Mouse (Mus musculus) regulatory T cell (primary cell): ENCODE measurements around the gene Ntn3.

Experiments used
- in situ Hi-C: fragments of 300-600 bp; cut with MboI, MseI; formaldehyde crosslinking; loops from one replicate; pipeline ENCODE4 v1.15.1; 2025; ENCODE audit warnings: high pct_unique_total_duplicates

The Ntn3 gene

DNA sequence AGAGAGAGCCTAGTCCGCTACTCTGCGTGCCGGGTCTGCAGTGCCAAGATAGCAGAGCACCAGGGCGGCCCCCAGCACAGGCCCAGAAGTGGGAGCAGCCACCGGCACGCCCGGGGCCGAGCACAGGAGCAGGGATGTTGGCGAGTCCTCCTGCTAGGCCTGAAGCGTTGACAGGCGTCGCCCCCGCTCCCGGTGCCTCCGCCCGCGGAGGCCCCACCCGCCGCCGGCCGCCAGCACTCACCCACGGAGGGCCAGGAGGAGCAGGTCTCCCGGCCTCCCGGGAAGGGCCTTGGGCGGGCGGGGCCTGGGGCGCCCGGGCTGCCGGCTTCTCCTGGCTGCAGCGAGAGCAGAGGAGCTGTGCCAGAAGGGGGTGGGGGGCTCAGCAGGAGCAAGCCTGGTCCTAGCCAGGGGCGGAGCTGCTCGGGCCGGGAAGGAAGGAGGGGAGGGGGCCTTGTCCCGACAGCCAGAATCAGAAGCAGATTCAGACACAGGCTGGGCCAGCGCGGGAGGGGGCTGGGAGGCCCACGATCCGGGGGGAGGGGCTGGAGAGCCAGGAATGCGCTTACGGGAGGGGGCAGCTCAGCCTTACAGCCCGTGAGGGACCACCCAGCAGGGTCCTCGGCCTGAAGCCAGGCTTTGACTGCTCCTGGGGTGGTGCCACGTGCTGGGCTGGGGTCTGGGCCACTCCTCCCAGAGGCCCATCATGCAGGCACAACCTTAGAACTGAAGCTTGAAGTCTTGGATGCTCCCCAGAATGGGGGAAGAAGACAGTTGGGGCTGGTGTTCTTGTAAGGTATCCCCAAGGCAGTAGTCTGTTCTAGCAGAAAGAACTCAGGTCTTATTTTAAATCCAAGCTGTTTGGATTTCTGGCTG, at the start of gene Ntn3:
Gene Ntn3, minus strand, starts transcription at position 489 of the 873 bp plus-strand sequence.
- in situ Hi-C loops: no loop called here

DNA sequence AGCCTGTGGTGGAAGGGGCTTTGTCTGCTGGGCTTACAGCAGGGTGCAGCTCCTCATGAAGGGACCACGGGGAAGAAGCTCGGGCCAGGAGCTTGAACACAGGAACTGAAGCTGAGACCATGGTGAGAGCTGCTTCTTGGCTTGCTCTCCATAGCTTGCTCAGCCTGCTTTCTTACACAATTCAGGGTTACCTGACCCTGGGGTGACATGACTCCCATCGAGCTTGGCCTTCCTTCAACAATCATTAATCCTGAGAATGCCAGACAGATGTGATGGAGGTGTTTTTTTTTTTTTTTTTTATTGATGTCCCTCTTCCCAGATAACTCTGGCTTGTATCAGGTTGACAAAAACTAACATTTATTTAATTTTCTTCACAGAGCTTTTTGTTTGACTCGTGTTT, 49.6 kb upstream of the Ntn3 start:
- in situ Hi-C loops: no loop called here

- in situ Hi-C loops: no loop called here
Measured at GRCm38 (mm10) chr17:24252329-24252728, 43.0 kb upstream of the Ntn3 start.

DNA sequence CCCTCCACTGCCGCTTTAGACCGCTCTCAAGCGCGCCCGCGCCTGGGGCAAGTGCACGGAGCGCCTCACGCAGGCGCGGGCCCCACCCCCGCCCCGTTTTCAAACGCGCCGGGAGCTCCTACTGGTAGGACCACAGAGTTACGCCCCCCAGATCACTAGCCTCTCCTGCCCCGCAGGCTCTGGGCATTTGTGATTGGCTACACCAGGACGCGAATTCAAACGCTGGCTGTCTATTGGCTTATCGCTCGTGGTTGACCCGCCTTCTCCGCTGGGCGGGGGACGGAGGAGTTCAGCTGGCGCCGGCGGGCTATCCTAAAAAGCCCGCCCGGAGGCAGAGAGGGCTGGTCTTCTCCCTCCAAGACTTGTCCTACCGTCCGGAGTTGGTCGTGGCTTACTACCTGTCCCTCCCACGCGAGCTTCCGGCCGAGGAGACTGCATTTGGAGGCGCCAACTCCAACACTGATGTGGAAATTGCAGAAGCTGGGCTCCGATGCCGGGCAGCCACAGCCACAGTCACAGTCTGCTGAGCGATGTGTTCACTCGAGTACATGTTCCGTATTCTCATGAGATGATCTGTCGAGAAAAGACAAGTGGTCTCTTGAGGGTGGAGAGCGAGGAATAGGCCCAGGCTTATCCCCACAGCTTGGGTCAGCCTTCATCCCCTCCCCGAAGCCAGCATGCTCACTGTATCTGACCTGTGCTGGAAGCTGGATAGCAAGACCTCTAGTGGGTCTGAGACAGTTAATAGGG, 42.2 kb upstream of the Ntn3 start, which contains the start of gene Ccnf:
Gene Ccnf, minus strand, starts transcription at position 165 of the 750 bp plus-strand sequence.
- in situ Hi-C loops: no loop called here

GRCm38 (mm10) chr17:24250988-24251319, 41.6 kb upstream of the Ntn3 start:
- in situ Hi-C loops: no loop called here

- in situ Hi-C loops: loop anchor here (5.0 kb wide), 1 partner anchor 101 kb away; no protein-coding TSS in a partner anchor
Measured at GRCm38 (mm10) chr17:24248641-24249040, 39.3 kb upstream of the Ntn3 start.

DNA sequence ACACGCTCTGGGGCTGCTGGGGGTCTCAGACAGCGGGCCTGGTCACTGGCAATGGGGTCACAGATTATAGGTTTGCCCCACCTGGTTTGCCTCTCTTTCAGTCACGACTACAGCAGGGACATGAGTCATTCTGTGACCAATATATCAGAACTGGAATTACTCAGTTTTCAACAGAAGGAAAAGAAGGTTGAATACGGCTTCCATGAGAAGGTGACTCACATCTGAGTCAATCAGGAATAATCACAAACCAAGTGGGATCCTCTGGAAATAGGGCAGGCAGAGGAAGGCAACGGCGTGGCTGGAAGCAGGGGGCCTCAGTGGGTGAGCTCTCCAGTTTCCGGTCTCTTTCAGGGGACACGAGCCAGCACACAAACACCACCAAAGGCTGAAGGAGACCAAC, 34.7 kb upstream of the Ntn3 start:
- in situ Hi-C loops: no loop called here

DNA sequence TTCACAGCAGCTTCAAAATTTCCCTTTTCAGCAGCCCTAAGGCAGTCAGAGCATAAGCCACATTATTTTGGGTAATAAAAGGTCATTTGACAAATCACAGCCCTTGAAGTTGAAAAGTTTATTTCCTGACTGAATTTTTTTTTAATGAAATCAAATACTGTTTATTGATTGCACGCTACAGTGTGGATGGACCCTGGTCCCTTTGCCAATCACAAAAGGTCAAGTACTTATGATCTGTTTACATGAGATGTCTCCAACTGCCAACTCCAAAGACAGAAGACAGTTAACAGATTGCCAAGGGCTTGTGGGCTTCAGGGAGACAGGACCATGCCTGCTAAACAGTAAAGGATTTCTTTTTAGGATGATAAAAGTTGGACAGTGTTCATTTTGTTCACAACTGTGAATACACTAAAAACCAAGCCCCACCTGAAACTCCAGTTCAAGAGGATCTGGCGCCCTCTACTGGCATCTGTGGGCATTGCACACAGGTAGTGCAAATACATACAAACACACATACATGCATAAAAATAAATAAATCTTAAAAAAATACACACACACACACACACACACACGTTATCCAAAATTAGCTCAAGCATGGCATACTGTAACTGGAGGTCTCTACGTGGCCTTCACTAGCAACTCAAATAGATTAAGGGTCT, 34.1 kb upstream of the Ntn3 start:
- in situ Hi-C loops: no loop called here

- in situ Hi-C loops: no loop called here
Measured at GRCm38 (mm10) chr17:24236921-24237320, 27.6 kb upstream of the Ntn3 start.

- in situ Hi-C loops: no loop called here
Measured at GRCm38 (mm10) chr17:24236479-24236878, 27.1 kb upstream of the Ntn3 start.

GRCm38 (mm10) chr17:24227941-24228340, 18.6 kb upstream of the Ntn3 start:
- in situ Hi-C loops: no loop called here

- in situ Hi-C loops: no loop called here
Measured at GRCm38 (mm10) chr17:24226721-24227120, 17.4 kb upstream of the Ntn3 start.

DNA sequence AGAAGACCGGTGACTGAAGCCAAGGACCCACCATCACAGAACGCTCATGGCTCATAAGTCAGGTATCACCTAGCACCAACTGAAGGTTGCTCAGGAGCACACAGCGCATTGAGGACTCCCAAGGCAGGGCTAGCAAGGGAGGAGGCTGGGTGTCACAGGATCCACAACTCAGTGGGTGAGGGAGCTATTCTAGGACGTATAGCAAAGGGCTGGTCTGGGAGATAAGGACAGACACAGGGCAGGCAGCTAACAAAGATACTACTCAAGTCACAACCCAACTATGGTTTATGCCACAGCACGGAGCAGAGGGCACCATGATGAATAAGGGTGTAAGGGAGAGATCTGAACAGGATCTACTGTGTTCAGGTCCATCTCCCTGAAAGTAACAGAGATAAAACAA, 16.5 kb upstream of the Ntn3 start:
- in situ Hi-C loops: no loop called here

- in situ Hi-C loops: no loop called here
Measured at GRCm38 (mm10) chr17:24224741-24225140, 15.4 kb upstream of the Ntn3 start.

GRCm38 (mm10) chr17:24223513-24223912, 14.2 kb upstream of the Ntn3 start:
- in situ Hi-C loops: no loop called here

DNA sequence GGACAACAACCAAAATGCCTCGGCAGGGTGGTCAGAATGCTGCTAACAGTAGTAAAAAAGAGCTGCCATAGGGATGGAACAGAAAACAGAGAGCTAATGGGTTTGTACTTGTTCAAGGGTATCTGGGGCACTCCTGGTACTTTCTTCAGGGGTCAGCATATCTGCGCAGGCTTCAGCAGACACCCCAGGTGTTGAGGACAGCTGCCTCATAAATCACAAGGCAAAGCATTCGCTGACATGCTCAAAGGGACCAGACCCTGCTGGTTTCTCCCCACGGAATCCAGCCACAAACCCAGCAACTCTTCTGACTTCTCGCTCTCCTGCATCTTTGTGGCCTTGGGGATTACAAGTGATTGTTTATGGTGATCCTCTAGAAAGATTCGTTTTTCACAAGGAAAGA, 13.3 kb upstream of the Ntn3 start:
- in situ Hi-C loops: no loop called here

GRCm38 (mm10) chr17:24220435-24221411, 11.4 kb upstream of the Ntn3 start, which contains the start of gene Tedc2:
TSS of gene Tedc2 (minus strand) at chr17:24220851.
- in situ Hi-C loops: no loop called here

DNA sequence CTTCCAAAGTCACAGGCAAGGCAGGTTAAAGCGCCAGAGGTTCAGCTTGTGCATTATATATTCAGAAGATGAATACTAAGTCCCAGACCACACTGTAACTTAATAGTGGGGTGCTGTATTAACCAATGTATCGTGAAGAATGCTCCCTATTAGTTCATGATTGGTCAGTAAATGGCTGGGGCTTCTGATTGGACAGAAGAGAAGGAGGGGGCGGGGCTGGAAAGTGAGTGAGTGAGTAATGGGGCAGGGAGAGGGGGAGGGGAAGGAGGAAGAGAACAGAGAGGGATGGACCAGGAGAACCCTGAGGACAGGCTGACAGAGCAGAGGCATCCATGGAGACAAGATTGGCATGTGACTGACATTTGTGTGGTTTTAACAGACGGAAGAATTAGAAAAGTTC, 7.5 kb upstream of the Ntn3 start:
- in situ Hi-C loops: no loop called here

DNA sequence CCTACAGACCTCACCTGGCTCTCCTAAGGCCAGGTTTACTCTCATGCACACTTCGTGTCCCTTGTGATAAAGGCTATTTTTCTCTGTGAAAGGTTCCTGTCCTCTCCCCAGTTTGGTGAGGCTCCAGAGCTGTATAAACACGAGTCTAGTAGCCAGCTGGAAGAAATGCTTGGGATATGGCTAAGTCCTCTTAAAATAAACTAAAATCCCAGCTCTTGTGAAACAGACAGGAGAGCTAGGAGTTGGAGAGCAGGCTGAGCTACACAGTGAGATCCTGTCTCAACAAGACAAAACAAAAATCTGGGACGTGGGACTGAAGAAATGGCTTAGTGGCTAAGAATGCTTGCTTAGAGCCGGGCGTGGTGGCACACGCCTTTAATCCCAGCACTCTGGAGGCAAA, 3.9 kb upstream of the Ntn3 start:
- in situ Hi-C loops: no loop called here

DNA sequence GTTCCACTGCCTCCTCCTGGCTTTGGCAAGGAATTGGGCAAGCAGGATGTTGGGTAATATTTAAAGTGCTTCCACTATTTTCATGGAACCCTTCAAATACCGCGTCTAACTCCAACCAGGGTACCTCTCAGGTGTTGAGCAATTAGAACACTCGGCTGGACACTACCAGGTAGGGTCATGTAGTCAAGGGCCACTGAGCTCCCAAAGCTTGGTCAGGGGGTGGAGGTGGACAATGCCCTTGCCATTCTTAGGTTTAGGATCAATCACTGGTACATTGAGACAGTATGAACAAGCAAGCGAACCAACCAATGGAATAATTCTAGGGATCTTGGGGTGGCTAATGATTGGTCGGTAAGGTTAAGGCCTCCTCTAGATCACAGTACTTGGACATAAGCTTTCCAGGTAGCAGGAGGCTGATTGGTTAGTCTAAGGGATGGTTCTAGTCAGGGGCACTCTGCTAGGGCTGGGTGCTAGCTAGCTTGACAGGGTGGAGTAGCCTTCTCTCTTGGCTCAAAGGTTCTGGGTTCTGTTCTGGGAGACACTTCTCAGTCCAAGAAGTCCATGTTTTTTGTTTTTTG, 3.2 kb upstream of the Ntn3 start:
- in situ Hi-C loops: no loop called here
